Mouse (Mus musculus) liver, adult 2 months (tissue): ENCODE data around the gene Rdh5.

Experiments
- CTCF ChIP-seq: fragments of 200-500 bp; IDR thresholded peaks from 2 replicates; pipeline ENCODE4 v1.5.1; 2011; ENCODE audit warnings: low read depth, low read length, control low read depth
- POLR2A ChIP-seq: fragments of 200-500 bp; IDR thresholded peaks from 2 replicates; pipeline ENCODE4 v1.6.1; 2011; ENCODE audit warnings: low read length, control low read depth; ENCODE audit not compliant: insufficient read depth; ENCODE audit errors: extremely low read depth

DNA sequence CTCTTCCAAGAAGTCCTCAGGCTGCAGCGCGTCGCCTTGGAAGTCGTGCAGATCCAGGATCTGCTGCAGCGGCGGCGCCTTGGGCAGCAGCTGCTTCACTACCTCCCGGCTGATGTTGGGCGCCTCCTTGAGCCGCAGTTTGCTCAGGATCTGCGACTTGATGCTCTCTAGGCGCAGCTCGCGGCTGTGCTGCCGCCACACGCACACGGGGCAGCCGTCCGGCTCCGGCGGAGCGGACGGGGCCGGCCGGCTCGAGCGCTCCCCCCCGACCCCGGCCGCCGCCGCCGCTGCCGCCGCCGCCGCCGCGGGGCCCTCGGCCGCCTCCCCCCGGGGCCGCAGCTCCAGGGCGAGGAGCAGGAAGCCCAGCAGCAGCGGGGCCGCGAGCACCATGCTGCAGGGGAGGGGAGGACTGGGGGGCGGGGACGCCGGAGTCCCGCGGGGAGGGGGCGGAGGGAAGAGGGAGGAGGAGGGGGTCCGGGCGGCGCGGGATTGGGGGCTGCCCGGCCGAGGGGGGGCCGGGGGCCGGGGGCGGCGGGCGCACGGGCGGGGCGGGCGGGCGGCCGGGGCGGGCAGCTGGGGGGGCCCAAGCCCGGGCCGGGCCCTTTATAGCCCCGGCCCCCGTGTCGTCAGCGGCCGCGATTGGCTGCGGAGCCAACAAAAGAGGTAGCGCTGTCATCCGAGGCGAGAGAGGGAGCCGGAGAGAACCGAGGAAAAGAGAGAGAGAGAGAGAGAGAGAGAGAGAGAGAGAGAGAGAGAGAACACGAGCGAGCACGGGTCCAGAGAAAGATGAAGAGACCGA lies 31.2 kb downstream of the Rdh5 start, which contains the start of gene Gdf11:
- TF ChIP-seq POLR2A, result no peak
- TF ChIP-seq CTCF, result no peak
